Mouse (Mus musculus) spleen, adult 2 months (tissue): ENCODE results near the gene Ptgfrn. TPM values are rescaled to one million over a fixed set of nuclear protein-coding genes. Genes with fewer than 3 reads are reported as not detected.

ENCODE experiments used
- DNase-seq, 2 experiments: peaks; one replicate each; pipeline versions ENCODE4 v3.0.0 to v3.0.0-alpha.2; 2012 to 2021; ENCODE audit warnings: low spot score in 2 of 2, low read depth in 1 of 2
- H3K27ac ChIP-seq: fragments of 200-500 bp; 2 replicates; pipeline ENCODE4 v1.5.1; 2012; ENCODE audit warnings: low read length, inconsistent platforms; ENCODE audit not compliant: insufficient read depth
- H3K27me3 ChIP-seq: fragments of 200-500 bp; 2 replicates; pipeline ENCODE4 v1.6.1; 2012; ENCODE audit warnings: mild to moderate bottlenecking, moderate library complexity, low read length, inconsistent platforms; ENCODE audit not compliant: control insufficient read depth, insufficient read depth
- H3K36me3 ChIP-seq: fragments of 200-500 bp; 2 replicates; pipeline ENCODE4 v1.6.1; 2012; ENCODE audit warnings: mild to moderate bottlenecking, low read length, inconsistent platforms; ENCODE audit not compliant: control insufficient read depth, insufficient read depth
- H3K4me1 ChIP-seq: fragments of 200-500 bp; 2 replicates; pipeline ENCODE4 v1.6.1; 2011; ENCODE audit warnings: inconsistent platforms; ENCODE audit not compliant: control insufficient read depth, insufficient read depth, insufficient read length
- H3K4me3 ChIP-seq: fragments of 200-500 bp; 2 replicates; pipeline ENCODE4 v1.5.1; 2011; ENCODE audit warnings: mild to moderate bottlenecking, inconsistent platforms; ENCODE audit not compliant: insufficient read depth, insufficient read length; ENCODE audit errors: extremely low read depth
- CTCF ChIP-seq: fragments of 200-500 bp; IDR thresholded peaks from 2 replicates; pipeline ENCODE4 v1.5.1; 2011; ENCODE audit warnings: mild to moderate bottlenecking, inconsistent platforms; ENCODE audit not compliant: insufficient read depth, insufficient read length, insufficient replicate concordance; ENCODE audit errors: extremely low read depth
- POLR2A ChIP-seq: fragments of 200-500 bp; IDR thresholded peaks from 2 replicates; pipeline ENCODE4 v1.6.1; 2011; ENCODE audit warnings: low read depth, low read length, inconsistent platforms
- WGBS: fragments of 180-500 bp; shearing (Covaris S2); methylation state at CpG from one replicate; pipeline ENCODE4 v1.1.7; 2018; 5-methylcytosine and 5-hydroxymethylcytosine counted together
- polyA plus RNA-seq: library from polyadenylated mRNA; depleted of rRNA; stranded (reverse); fragments of >200 nt; gene quantifications from 2 replicates; pipeline ENCODE4 v1.2.3, GENCODE M21; 2012

Ptgfrn gene
- polyA plus RNA-seq, 1 experiment = 3.6 TPM

- no peak overlapping the region for H3K27ac ChIP-seq
- H3K4me3 ChIP-seq = no peak overlapping the region
- no peaks in the 10 kb centered on the region for H3K27me3 ChIP-seq
- no peak for DNase-seq
- WGBS = 88% methylated on average over 4 of the region's 4 CpGs
- H3K36me3 ChIP-seq = no peaks in the 10 kb centered on the region
- TF ChIP-seq POLR2A = no peak
- no peak for TF ChIP-seq CTCF
- no peaks in the 10 kb centered on the region for H3K4me1 ChIP-seq
Measured at GRCm38 (mm10) chr3:101080925-101081324, 29.2 kb downstream of the Ptgfrn start.

- H3K27ac ChIP-seq = no peak overlapping the region
- H3K4me1 ChIP-seq = no peaks in the 10 kb centered on the region
- WGBS = 96% methylated on average over 1 of the region's 1 CpGs
- H3K36me3 ChIP-seq = no peaks in the 10 kb centered on the region
- no peaks in the 10 kb centered on the region for H3K27me3 ChIP-seq
- TF ChIP-seq CTCF (no peak), POLR2A (no peak)
- no peak for DNase-seq
- H3K4me3 ChIP-seq = no peak overlapping the region
Measured at GRCm38 (mm10) chr3:101078344-101078743, 31.7 kb downstream of the Ptgfrn start.

- Histone ChIP-seq H3K27me3 (no peaks in the 10 kb centered on the region), H3K36me3 (no peaks in the 10 kb centered on the region), H3K4me3 (no peak overlapping the region), H3K27ac (no peak overlapping the region), H3K4me1 (no peaks in the 10 kb centered on the region)
- WGBS = 89% methylated on average over 6 of the region's 6 CpGs
- TF ChIP-seq POLR2A (no peak), CTCF (no peak)
- DNase-seq = no peak
Measured at GRCm38 (mm10) chr3:101077710-101078100, 32.4 kb downstream of the Ptgfrn start.

- no peaks in the 10 kb centered on the region for H3K27me3 ChIP-seq
- WGBS = 93% methylated on average over 25 of the region's 25 CpGs
- H3K4me3 ChIP-seq = no peak overlapping the region
- no peaks in the 10 kb centered on the region for H3K36me3 ChIP-seq
- no peak overlapping the region for H3K27ac ChIP-seq
- TF ChIP-seq CTCF (no peak), POLR2A (no peak)
- H3K4me1 ChIP-seq = no peaks in the 10 kb centered on the region; the same call in 1 of the 2 replicates
- DNase-seq = no peak
Measured at GRCm38 (mm10) chr3:101076966-101077709, 32.9 kb downstream of the Ptgfrn start.

GRCm38 (mm10) chr3:101075866-101076265 is 34.2 kb downstream of the Ptgfrn start:
- no peaks in the 10 kb centered on the region for H3K27me3 ChIP-seq
- DNase-seq = no peak
- H3K27ac ChIP-seq = no peak overlapping the region
- no peak overlapping the region for H3K4me3 ChIP-seq
- H3K4me1 ChIP-seq = no peaks in the 10 kb centered on the region; the same call in 1 of the 2 replicates
- WGBS = 73% methylated on average over 3 of the region's 3 CpGs
- TF ChIP-seq POLR2A (no peak), CTCF (no peak)
- H3K36me3 ChIP-seq = no peaks in the 10 kb centered on the region

- Histone ChIP-seq H3K27me3 (no peaks in the 10 kb centered on the region), H3K4me1 (no peaks in the 10 kb centered on the region; the same call in 1 of the 2 replicates), H3K4me3 (no peak overlapping the region), H3K27ac (no peak overlapping the region), H3K36me3 (no peaks in the 10 kb centered on the region)
- no peak for TF ChIP-seq CTCF
- TF ChIP-seq POLR2A = no peak
- DNase-seq = no peak
- WGBS = 80% methylated on average over 9 of the region's 9 CpGs
Measured at GRCm38 (mm10) chr3:101073384-101073783, 36.7 kb downstream of the Ptgfrn start.
